Mouse (Mus musculus) lung, embryonic 16.5 days (tissue): ENCODE measurements around the gene Atp11a. TPM values are rescaled to one million over a fixed set of nuclear protein-coding genes. Genes with fewer than 3 reads are reported as not detected.
A peak's percentile ranks its signal among the peaks of the same experiment; 100 is the strongest.

Experiments used
- ATAC-seq: fragments of 200-750 bp; cut with Nextera tagmentation; 2 replicates; pipeline ENCODE4 v1.8.0; 2017; ENCODE audit warnings: low read depth, mild to moderate bottlenecking, moderate library complexity
- H3K27ac ChIP-seq: fragments of 300-500 bp; sonication (generic); 2 replicates; pipeline ENCODE4 v1.5.1; 2014; ENCODE audit warnings: mild to moderate bottlenecking, control low read depth, low read length
- H3K27me3 ChIP-seq: fragments of 300-500 bp; sonication (generic); 2 replicates; pipeline ENCODE4 v1.6.1; 2014; ENCODE audit warnings: low read depth, low read length, mixed read lengths; ENCODE audit not compliant: control insufficient read depth, insufficient read depth
- H3K36me3 ChIP-seq: fragments of 300-500 bp; sonication (generic); 2 replicates; pipeline ENCODE4 v1.6.1; 2014; ENCODE audit warnings: low read length; ENCODE audit not compliant: control insufficient read depth, insufficient read depth
- H3K4me1 ChIP-seq: fragments of 300-500 bp; sonication (generic); replicated peaks from 2 replicates; pipeline ENCODE4 v1.6.1; 2014; ENCODE audit warnings: low read length, mixed read lengths; ENCODE audit not compliant: control insufficient read depth, insufficient read depth
- H3K4me2 ChIP-seq: fragments of 300-500 bp; sonication (generic); 2 replicates; pipeline ENCODE4 v1.6.1; 2014; ENCODE audit warnings: low read depth, low read length, control low read depth
- H3K4me3 ChIP-seq: fragments of 300-500 bp; sonication (generic); 2 replicates; pipeline ENCODE4 v1.5.1; 2014; ENCODE audit warnings: mild to moderate bottlenecking, low read length, control low read depth
- H3K9ac ChIP-seq: fragments of 300-500 bp; sonication (generic); 2 replicates; pipeline ENCODE4 v1.6.1; 2014; ENCODE audit warnings: low read length, control low read depth
- H3K9me3 ChIP-seq: fragments of 300-500 bp; sonication (generic); 2 replicates; pipeline ENCODE4 v1.6.1; 2016; ENCODE audit warnings: low read length; ENCODE audit not compliant: control insufficient read depth
- WGBS: fragments of 180-500 bp; shearing (Covaris S2); extraction: QIAGEN DNeasy Blood & Tissue Kit; methylation state at CpG from one replicate; pipeline ENCODE4 v1.1.7; 2014; 5-methylcytosine and 5-hydroxymethylcytosine counted together
- polyA plus RNA-seq: library from polyadenylated mRNA; unstranded; fragments of >200 nt; fragmentation: Nextera tagmentation; extraction: Ambion mirVana; gene quantifications from 2 replicates; pipeline ENCODE4 v1.2.1, GENCODE M21; 2015

Atp11a gene
- polyA plus RNA-seq, 1 experiment from 2014 or later, result 15.7 TPM

DNA sequence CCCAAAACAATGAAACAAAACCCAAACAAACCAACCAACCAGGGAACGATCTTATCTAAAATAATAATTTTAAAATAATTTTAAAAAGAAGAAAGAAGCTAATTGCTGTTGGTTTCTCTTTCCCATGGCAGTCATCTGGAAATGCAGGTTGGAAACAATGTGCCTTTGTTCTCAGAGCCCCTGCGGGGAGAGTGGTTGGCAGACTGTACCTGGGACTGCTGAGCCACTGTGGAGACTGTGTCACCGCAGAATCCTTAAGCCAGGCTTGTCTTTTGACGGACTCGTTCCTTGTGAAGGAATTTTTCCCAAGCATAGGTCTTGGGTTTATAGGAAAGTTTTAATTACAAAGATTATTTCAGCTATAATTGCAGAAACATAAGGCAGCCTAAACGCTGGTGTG, 59.6 kb downstream of the Atp11a start:
- Histone ChIP-seq H3K4me2 (no peak overlapping the region), H3K27me3 (no peaks in the 10 kb centered on the region), H3K9me3 (no peaks in the 10 kb centered on the region), H3K27ac (no peak overlapping the region), H3K4me1 (no peaks in the 10 kb centered on the region), H3K36me3 (peaks cover 12% of the 10 kb centered on the region), H3K4me3 (no peak overlapping the region), H3K9ac (no peak overlapping the region)
- no peak for ATAC-seq
- 68% methylated on average over 6 of the region's 6 CpGs for WGBS

DNA sequence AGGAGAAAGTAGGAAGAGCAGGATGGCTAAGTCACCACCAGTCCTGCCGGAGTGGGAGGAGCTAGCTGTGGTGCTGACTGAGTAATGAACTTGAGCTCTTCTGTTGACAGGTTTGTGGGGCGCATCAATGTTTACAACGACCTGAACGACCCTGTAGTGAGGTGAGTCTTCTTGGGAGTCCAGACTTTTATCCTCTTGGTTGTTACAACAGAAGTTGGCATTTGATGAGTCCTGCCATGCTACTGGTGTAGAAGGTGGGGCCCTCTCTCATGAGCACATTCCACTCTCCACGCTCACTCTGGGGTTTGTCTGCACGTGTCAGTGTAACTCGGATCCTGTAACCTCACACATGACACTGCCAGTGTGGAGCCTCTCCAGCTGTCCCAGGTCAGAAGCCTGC, 66.1 kb downstream of the Atp11a start:
- no peak overlapping the region for H3K27ac ChIP-seq
- no peak overlapping the region for H3K9ac ChIP-seq
- H3K9me3 ChIP-seq, result no peaks in the 10 kb centered on the region
- ATAC-seq, result no peak
- H3K36me3 ChIP-seq, result peaks cover 20% of the 10 kb centered on the region
- no peaks in the 10 kb centered on the region for H3K27me3 ChIP-seq
- no peak overlapping the region for H3K4me3 ChIP-seq
- H3K4me2 ChIP-seq, result no peak overlapping the region
- WGBS, result 65% methylated on average over 7 of the region's 7 CpGs
- H3K4me1 ChIP-seq, result peaks cover 7% of the 10 kb centered on the region

GRCm38 (mm10) chr8:12824562-12824961, 67.7 kb downstream of the Atp11a start:
- 0 out of 2 replicates have a peak, but pooled peaks have one; percentile 30 for ATAC-seq
- H3K4me2 ChIP-seq, result no peak overlapping the region
- no peak overlapping the region; the same call in 1 of the 2 replicates for H3K27ac ChIP-seq
- H3K4me3 ChIP-seq, result no peak overlapping the region
- H3K9me3 ChIP-seq, result no peaks in the 10 kb centered on the region
- no peak overlapping the region for H3K9ac ChIP-seq
- 60% methylated on average over 10 of the region's 10 CpGs for WGBS
- H3K27me3 ChIP-seq, result no peaks in the 10 kb centered on the region
- H3K36me3 ChIP-seq, result peaks cover 24% of the 10 kb centered on the region
- peaks cover 7% of the 10 kb centered on the region for H3K4me1 ChIP-seq

DNA sequence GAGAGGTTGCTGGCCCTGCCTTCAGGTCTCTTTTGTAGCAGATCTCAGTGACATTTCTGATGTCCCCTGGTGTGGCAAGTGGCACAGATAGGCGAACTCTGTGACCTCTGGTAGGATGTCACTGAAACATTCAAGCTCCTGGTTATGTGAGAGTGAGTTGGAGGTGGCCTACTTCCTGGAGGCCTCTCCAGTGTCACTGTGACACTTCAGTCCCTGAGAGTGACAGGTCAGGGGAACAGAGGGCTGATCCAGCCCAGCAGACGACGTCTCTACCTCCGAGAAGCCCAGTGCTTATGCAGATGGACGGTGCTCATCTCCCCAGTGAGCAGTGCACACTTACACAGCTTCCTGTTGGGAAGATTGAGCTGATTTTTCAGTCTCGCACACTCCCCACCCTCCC, 68.4 kb downstream of the Atp11a start:
- Histone ChIP-seq H3K4me3 (no peak overlapping the region), H3K9ac (no peak overlapping the region), H3K4me1 (peaks cover 7% of the 10 kb centered on the region), H3K9me3 (no peaks in the 10 kb centered on the region), H3K36me3 (peaks cover 24% of the 10 kb centered on the region), H3K4me2 (no peak overlapping the region), H3K27ac (peak overlapping the region; percentile 64), H3K27me3 (no peaks in the 10 kb centered on the region)
- no peak for ATAC-seq
- WGBS, result 30% methylated on average over 6 of the region's 6 CpGs

DNA sequence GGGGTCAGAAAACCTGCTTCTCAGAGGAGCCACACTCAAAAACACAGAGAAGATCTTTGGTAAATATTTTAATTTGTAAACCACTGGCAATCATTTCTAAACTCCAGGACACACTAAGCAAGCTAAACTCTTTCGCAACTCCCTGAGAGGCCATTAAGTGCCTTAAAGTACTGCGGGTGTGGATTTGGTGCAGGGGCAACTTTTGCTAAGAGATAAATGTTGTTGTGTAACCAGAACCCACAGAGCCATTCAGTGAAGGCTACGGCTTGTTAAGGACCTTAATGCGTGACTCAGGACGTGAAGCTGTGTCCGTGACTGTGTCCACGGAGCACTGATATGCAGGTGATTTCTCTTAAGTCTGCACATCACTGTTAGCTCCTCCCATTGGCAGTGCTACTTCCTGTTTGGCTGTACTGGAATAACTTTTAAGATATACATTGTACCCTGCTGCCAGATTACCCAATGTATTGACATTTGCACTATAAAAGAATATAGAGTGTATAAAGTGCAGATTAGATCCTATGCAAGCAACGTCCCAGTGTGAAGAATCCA, 68.9 kb downstream of the Atp11a start:
- H3K9me3 ChIP-seq, result no peaks in the 10 kb centered on the region
- peaks cover 7% of the 10 kb centered on the region for H3K4me1 ChIP-seq
- WGBS, result 49% methylated on average over 8 of the region's 8 CpGs
- H3K4me3 ChIP-seq, result no peak overlapping the region
- no peaks in the 10 kb centered on the region for H3K27me3 ChIP-seq
- ATAC-seq, result peak; percentile 73
- no peak overlapping the region for H3K4me2 ChIP-seq
- H3K36me3 ChIP-seq, result peaks cover 24% of the 10 kb centered on the region
- no peak overlapping the region for H3K9ac ChIP-seq
- H3K27ac ChIP-seq, result peak overlapping the region; percentile 64

- 90% methylated on average over 9 of the region's 9 CpGs for WGBS
- peaks cover 27% of the 10 kb centered on the region for H3K36me3 ChIP-seq
- peaks cover 7% of the 10 kb centered on the region for H3K4me1 ChIP-seq
- no peak overlapping the region for H3K4me3 ChIP-seq
- ATAC-seq, result no peak
- no peaks in the 10 kb centered on the region for H3K27me3 ChIP-seq
- H3K9ac ChIP-seq, result no peak overlapping the region
- H3K9me3 ChIP-seq, result no peaks in the 10 kb centered on the region
- no peak overlapping the region for H3K27ac ChIP-seq
- no peak overlapping the region for H3K4me2 ChIP-seq
Measured at GRCm38 (mm10) chr8:12827124-12827523, 70.3 kb downstream of the Atp11a start.

- Histone ChIP-seq H3K27ac (no peak overlapping the region), H3K4me3 (no peak overlapping the region), H3K9ac (no peak overlapping the region), H3K9me3 (no peaks in the 10 kb centered on the region), H3K36me3 (peaks cover 19% of the 10 kb centered on the region), H3K4me2 (no peak overlapping the region), H3K27me3 (no peaks in the 10 kb centered on the region), H3K4me1 (peaks cover 7% of the 10 kb centered on the region)
- ATAC-seq, result no peak
- WGBS, result 70% methylated on average over 6 of the region's 6 CpGs
Measured at GRCm38 (mm10) chr8:12828298-12828697, 71.5 kb downstream of the Atp11a start.

DNA sequence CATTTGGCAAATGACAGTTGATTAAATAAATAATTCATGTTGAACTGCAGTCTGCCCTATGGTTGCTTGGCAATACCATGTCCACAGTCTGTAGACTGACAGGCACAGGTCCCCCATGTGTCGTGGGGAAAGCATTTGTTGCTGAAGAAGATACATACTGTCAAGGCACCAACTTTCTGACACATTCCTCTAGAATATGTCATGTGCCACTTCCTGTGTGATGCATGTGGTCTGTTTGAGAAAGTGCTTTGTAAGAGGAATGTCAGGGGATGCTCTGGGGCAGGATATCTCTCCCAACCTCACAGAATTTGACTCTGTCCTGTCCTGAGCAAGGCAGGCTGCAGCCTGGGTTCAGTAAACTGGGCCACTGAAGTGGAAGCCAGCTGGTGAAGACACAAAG, 72.6 kb downstream of the Atp11a start:
- Histone ChIP-seq H3K4me3 (no peak overlapping the region), H3K9me3 (no peaks in the 10 kb centered on the region), H3K4me2 (no peak overlapping the region), H3K9ac (no peak overlapping the region), H3K4me1 (peaks cover 7% of the 10 kb centered on the region), H3K27ac (no peak overlapping the region), H3K27me3 (no peaks in the 10 kb centered on the region), H3K36me3 (peaks cover 16% of the 10 kb centered on the region)
- 65% methylated on average over 1 of the region's 1 CpGs for WGBS
- ATAC-seq, result no peak

GRCm38 (mm10) chr8:12831659-12832589, 75.1 kb downstream of the Atp11a start:
- ATAC-seq, result no peak
- WGBS, result 82% methylated on average over 7 of the region's 7 CpGs
- H3K36me3 ChIP-seq, result peaks cover 22% of the 10 kb centered on the region

More at GRCm38 (mm10) chr8:12831659-12832589, 75.1 kb downstream of the Atp11a start:
- Histone ChIP-seq H3K27ac (no peak overlapping the region), H3K9ac (no peak overlapping the region), H3K9me3 (no peaks in the 10 kb centered on the region), H3K4me2 (no peak overlapping the region), H3K27me3 (no peaks in the 10 kb centered on the region), H3K4me3 (no peak overlapping the region), H3K4me1 (no peaks in the 10 kb centered on the region)
